Mouse (Mus musculus) thymus, adult 2 months (tissue): ENCODE measurements around the gene Usp26.

Source experiments
- CTCF ChIP-seq: fragments of 200-500 bp; IDR thresholded peaks from 2 replicates; pipeline ENCODE4 v1.5.1; 2012; ENCODE audit warnings: mild to moderate bottlenecking, control low read depth, low read length, moderate library complexity, borderline replicate concordance; ENCODE audit not compliant: control insufficient read depth, poor library complexity, insufficient read depth; ENCODE audit errors: extremely low read depth
- POLR2A ChIP-seq: fragments of 200-500 bp; IDR thresholded peaks from 2 replicates; pipeline ENCODE4 v1.6.1; 2012; ENCODE audit warnings: mild to moderate bottlenecking, low read length, control low read depth, moderate library complexity; ENCODE audit not compliant: control insufficient read depth, poor library complexity, insufficient read depth; ENCODE audit errors: extremely low read depth

DNA sequence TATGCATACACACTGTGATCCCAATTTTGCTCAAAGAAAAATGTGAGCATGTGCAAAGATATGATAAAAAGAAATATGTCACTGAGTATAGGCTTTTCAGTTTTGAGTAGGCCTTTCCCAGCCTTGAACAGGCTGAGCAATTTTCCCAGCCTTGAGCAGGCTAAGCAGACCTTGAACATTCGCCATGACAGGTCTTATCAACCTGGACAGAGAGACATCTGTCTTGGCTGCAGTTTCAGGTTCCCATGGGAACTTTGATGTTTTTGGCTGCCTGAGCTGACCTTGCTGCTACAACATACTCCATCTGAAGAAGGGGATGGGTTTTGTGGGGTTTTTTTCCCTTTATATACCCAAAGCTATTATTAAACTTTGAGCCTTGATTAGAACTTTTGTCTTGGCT is 88.0 kb downstream of the Usp26 start:
- no peak for TF ChIP-seq CTCF
- TF ChIP-seq POLR2A: no peak
